Mouse (Mus musculus) limb, embryonic 12.5 days (tissue): Measurements from ENCODE around the gene Zbtb3. TPM values are rescaled to one million over a fixed set of nuclear protein-coding genes. Genes with fewer than 3 reads are reported as not detected.

Source experiments
- ATAC-seq: fragments of 200-750 bp; cut with Nextera tagmentation; 2 replicates; pipeline ENCODE4 v1.8.0; 2017; ENCODE audit warnings: low read depth, moderate TSS enrichment; ENCODE audit not compliant: insufficient number of reproducible peaks, insufficient read depth, low FRiP score, low TSS enrichment
- H3K27ac ChIP-seq: fragments of 300-500 bp; sonication (generic); 2 replicates; pipeline ENCODE4 v1.5.1; 2016; ENCODE audit warnings: mild to moderate bottlenecking, moderate library complexity
- H3K27me3 ChIP-seq: fragments of 300-500 bp; sonication (generic); 2 replicates; pipeline ENCODE4 v1.6.1; 2016; ENCODE audit warnings: mild to moderate bottlenecking, moderate library complexity
- H3K36me3 ChIP-seq: fragments of 300-500 bp; sonication (generic); 2 replicates; pipeline ENCODE4 v1.6.1; 2016; ENCODE audit warnings: mild to moderate bottlenecking, moderate library complexity
- H3K4me1 ChIP-seq: fragments of 300-500 bp; sonication (generic); replicated peaks from 2 replicates; pipeline ENCODE4 v1.6.1; 2016
- H3K4me2 ChIP-seq: fragments of 300-500 bp; sonication (generic); 2 replicates; pipeline ENCODE4 v1.6.1; 2016; ENCODE audit warnings: mild to moderate bottlenecking, moderate library complexity
- H3K4me3 ChIP-seq: fragments of 300-500 bp; sonication (generic); replicated peaks from 2 replicates; pipeline ENCODE4 v1.5.1; 2016; ENCODE audit warnings: mild to moderate bottlenecking
- H3K9ac ChIP-seq: fragments of 300-500 bp; sonication (generic); replicated peaks from 2 replicates; pipeline ENCODE4 v1.6.1; 2016; ENCODE audit warnings: mild to moderate bottlenecking, moderate library complexity
- H3K9me3 ChIP-seq: fragments of 300-500 bp; sonication (generic); 2 replicates; pipeline ENCODE4 v1.6.1; 2016; ENCODE audit warnings: mild to moderate bottlenecking, moderate library complexity
- WGBS: fragments of 180-500 bp; shearing (Covaris S2); methylation state at CpG from one replicate; pipeline ENCODE4 v1.1.7; 2016; 5-methylcytosine and 5-hydroxymethylcytosine counted together
- polyA plus RNA-seq: library from polyadenylated mRNA; unstranded; fragments of >200 nt; fragmentation: Nextera tagmentation; extraction: Ambion mirVana; gene quantifications from 2 replicates; pipeline ENCODE4 v1.2.1, GENCODE M21; 2016

The Zbtb3 gene
- polyA plus RNA-seq, 1 experiment from 2014 or later = 6.2 TPM

DNA sequence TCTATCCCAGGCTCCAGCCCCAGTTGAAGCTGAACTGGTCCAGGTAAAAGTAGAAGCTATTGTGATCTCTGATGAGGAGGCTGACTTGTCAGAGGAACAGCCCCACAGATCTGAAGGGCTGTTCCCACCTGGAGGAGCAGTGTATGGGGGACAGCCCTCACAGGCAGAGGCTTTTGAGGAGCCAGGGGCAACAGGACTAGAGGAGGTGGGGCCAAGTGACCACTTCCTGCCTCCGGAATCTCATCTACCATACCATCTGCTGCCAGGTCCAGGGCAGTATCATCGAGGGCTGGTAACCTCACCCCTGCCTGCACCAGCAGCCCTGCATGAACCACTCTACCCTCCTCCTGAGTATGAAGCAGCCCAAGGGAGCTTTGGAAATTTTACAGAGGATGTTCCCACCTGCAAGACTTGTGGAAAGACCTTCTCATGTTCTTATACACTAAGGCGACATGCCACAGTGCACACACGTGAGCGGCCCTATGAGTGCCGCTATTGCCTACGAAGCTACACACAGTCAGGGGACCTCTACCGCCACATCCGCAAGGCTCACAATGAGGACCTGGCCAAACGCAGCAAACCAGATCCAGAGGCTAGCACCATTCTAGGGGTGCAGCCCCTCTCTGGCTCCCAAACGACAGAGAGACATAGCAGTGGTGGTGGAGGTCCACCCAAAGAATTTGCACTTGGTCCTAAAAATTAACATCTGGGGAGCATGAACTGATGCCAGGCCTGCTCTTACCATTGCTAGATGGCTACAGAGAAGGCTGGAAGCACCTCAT is 1.7 kb downstream of the Zbtb3 start:
- Histone ChIP-seq H3K36me3 (peaks cover 52% of the 10 kb centered on the region), H3K9me3 (no peaks in the 10 kb centered on the region), H3K27ac (no peak overlapping the region), H3K27me3 (no peaks in the 10 kb centered on the region), H3K9ac (no peak overlapping the region), H3K4me3 (no peak overlapping the region), H3K4me1 (peaks cover 6% of the 10 kb centered on the region), H3K4me2 (no peak overlapping the region)
- no peak for ATAC-seq
- WGBS = 88% methylated on average over 11 of the region's 11 CpGs

DNA sequence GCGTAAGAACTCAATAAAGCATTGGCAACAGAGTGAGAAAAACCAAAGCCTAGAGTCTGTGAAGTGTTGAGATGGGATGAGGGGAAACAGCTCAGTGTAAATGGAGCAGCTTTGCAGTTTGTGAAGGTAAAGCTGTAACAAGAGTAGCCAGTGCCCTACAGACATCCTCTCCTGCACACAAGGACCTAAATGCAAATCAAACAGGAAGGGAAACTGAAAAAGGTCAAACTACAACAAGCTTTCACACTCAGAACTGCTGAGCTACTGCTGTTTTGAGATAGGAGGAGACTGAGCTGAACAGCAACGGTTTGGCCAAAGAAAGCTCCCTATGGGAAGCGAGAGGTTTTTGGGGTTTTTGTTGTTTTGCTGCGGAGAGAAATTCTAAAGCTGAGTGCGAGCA is 4.5 kb downstream of the Zbtb3 start:
- no peaks in the 10 kb centered on the region for H3K9me3 ChIP-seq
- 94% methylated on average over 5 of the region's 5 CpGs for WGBS
- no peak overlapping the region for H3K4me3 ChIP-seq
- H3K4me1 ChIP-seq = peaks cover 6% of the 10 kb centered on the region
- no peak overlapping the region for H3K4me2 ChIP-seq
- no peak overlapping the region for H3K9ac ChIP-seq
- ATAC-seq = no peak
- H3K36me3 ChIP-seq = peaks cover 75% of the 10 kb centered on the region
- no peaks in the 10 kb centered on the region for H3K27me3 ChIP-seq
- no peak overlapping the region for H3K27ac ChIP-seq

DNA sequence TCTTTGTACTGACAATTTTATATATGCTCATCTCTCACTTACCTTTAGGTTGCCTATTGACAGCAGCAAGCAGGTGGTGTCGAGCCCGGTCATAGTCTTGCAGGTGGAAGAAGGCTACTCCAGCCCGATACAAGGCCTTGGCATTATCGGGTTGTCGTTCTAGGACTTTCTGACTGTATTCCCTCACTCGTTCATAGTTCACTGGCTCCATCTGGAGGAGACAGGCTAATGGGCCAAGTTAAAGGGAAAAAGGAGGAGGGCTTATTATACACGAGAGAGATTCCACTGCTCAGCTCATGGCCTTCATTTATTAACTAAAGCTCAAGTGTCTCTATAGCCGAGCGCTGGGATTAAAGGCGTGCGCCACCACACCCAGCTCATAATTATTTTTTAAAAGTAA is 13.5 kb downstream of the Zbtb3 start:
- peaks cover 22% of the 10 kb centered on the region for H3K4me1 ChIP-seq
- H3K27ac ChIP-seq = no peak overlapping the region
- ATAC-seq = no peak
- H3K27me3 ChIP-seq = no peaks in the 10 kb centered on the region
- H3K4me2 ChIP-seq = no peak overlapping the region
- H3K9me3 ChIP-seq = no peaks in the 10 kb centered on the region
- H3K36me3 ChIP-seq = peaks cover 60% of the 10 kb centered on the region
- no peak overlapping the region for H3K4me3 ChIP-seq
- H3K9ac ChIP-seq = no peak overlapping the region
- WGBS = 82% methylated on average over 11 of the region's 11 CpGs

DNA sequence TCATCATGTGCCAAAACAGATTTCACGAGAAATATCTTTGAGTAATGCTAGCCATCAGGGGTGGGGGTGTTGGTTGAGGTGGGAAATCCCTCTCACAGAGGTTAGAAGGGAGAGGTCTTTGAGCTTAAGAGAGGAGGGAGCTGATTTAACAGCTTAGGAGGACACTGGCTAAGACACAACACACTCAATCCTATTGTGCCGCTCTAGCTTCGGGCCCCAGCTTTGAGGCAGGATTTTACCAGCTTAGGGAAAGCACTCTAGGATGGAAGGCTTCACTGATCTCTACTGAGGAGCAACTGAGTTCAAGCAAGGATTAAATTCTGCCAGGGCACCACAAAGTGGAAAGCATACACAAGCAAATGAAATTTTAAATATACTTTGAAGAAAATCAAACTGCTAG is 14.6 kb downstream of the Zbtb3 start:
- H3K9me3 ChIP-seq = no peaks in the 10 kb centered on the region
- WGBS = 85% methylated on average over 3 of the region's 3 CpGs
- peak overlapping the region; percentile 99 for H3K4me2 ChIP-seq
- peaks cover 29% of the 10 kb centered on the region for H3K4me1 ChIP-seq
- ATAC-seq = no peak
- peak overlapping the region; percentile 15; the same call in 1 of the 2 replicates for H3K4me3 ChIP-seq
- H3K9ac ChIP-seq = peak overlapping the region; percentile 47
- no peaks in the 10 kb centered on the region for H3K27me3 ChIP-seq
- peaks cover 50% of the 10 kb centered on the region for H3K36me3 ChIP-seq
- no peak overlapping the region for H3K27ac ChIP-seq

DNA sequence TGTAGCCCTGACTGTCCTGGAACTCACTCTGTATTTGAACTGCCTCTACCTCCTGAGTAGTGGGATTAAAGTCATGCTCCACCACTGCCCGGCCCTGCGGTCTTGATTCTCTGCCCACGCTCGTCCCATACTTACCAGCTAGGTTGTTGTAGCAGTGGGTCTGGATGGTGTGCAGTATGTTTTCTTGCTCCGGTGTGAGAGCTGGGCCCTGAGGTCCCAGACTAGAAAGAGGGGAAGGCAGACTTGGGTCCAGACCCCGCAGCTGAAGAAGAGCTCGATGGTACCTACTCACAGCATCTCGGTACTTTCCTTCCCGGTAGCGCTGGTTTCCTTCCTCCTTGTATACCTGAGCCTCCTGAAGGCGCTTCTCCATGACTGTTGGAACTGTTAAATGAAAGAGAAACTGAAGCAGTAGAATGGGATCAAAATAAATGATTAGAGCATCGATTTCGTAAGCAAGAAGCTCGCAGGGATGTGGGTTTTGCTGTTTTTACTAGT is 16.0 kb downstream of the Zbtb3 start:
- Histone ChIP-seq H3K27me3 (no peaks in the 10 kb centered on the region), H3K4me1 (peaks cover 41% of the 10 kb centered on the region), H3K27ac (peak overlapping the region; percentile 99), H3K4me3 (peak overlapping the region; percentile 100), H3K9ac (peak overlapping the region; percentile 83), H3K36me3 (peaks cover 43% of the 10 kb centered on the region), H3K4me2 (peak overlapping the region; percentile 99), H3K9me3 (no peaks in the 10 kb centered on the region)
- 27% methylated on average over 14 of the region's 14 CpGs for WGBS
- ATAC-seq = no peak

DNA sequence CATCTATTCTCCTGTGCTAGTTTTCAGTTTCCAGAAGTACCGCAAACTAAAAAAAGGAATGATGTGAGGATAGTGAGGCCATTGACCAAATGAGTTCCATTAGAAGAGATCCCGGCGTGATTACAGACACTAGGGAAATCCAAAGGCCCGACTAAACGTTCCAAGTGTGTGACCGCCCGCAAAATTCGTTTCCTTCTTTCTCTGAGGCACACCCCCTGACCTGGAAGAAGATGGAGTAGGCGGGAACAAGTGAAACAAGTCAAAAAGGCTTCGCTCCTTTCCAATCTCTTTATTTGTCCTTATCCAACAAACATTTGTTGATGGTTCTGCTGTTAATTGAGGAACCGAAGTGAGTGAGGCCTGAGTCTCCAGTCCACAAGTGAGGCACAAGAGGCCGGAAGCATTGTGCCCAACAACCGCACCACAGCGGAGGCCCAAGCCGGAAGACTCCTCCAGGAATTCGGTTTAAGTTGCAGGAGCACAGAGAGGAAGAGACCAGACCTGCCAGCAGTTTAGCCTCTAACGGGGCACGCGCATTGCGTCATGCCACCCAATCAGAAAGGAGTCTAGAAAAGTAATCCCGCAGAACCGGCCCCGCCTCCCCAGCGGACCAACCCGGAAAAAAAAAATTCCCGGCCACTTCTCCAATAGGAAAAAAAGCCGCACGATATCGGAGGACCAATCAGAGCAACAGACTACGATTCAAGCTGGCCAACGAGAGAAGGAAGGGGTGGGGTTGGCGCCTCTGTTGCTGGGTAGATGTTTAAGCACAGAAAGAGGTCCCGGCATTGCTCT is 16.6 kb downstream of the Zbtb3 start, which contains the start of gene Ttc9c:
Gene Ttc9c (minus strand): TSS at position 533 of the 795 bp plus-strand sequence.
- H3K4me2 ChIP-seq = peak within 1 kb of the TSS; percentile 99
- H3K4me1 ChIP-seq = peaks cover 41% of the 10 kb centered on the region
- WGBS = under 1% methylated on average over 33 of the region's 33 CpGs
- peaks cover 43% of the 10 kb centered on the region for H3K36me3 ChIP-seq
- ATAC-seq = peak; percentile 93
- peak within 1 kb of the TSS; percentile 99 for H3K27ac ChIP-seq
- no peaks in the 10 kb centered on the region for H3K27me3 ChIP-seq
- H3K9ac ChIP-seq = peak within 1 kb of the TSS; percentile 97
- peak within 1 kb of the TSS; percentile 100 for H3K4me3 ChIP-seq
- H3K9me3 ChIP-seq = no peaks in the 10 kb centered on the region

DNA sequence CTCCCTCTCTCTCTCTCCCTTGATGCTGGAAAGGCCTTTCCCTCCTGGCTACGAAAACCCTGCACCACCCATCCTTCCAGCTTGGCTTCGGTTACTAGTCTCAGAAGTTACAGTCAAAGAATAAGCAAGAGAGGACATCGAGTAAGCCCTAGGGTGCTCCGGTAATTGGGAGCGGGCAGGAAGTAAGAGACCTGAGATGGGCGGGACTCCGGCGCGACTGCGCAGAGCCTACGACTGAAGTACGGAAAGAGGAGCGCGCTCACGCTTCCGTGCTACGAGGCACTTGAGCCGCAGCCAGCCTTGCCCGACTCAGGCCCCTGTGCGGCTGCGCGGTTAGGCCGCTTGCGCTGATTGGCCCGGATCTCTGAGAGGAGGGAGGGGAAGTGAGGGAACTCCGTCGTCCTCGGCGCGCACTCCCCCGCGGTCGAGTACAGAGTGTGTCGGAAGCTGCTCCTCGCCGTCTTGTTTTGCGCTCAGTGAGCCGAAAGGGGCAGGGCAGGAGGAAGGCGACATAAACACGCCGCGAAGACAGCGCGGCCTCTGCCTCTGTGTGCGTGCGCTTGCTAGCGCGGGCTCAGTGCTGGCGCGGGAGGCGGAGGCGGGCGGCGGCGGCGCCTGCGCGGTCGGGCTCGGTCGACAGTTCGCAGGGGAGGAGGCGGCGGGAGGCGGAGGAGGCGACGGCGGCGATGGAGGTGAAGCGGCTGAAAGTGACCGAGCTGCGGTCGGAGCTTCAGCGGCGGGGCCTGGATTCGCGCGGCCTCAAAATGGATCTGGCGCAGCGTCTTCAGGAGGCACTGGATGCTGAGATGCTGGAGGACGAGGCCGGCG is 17.5 kb downstream of the Zbtb3 start, which contains the start of gene Hnrnpul2:
Gene Hnrnpul2 (plus strand): TSS at position 415 of the 828 bp plus-strand sequence.
- H3K27me3 ChIP-seq = no peaks in the 10 kb centered on the region
- H3K4me1 ChIP-seq = peaks cover 41% of the 10 kb centered on the region
- peaks cover 45% of the 10 kb centered on the region for H3K36me3 ChIP-seq
- peak; percentile 98 for ATAC-seq
- WGBS = under 1% methylated on average over 79 of the region's 83 CpGs
- H3K4me3 ChIP-seq = peak within 1 kb of the TSS; percentile 100
- H3K9me3 ChIP-seq = no peaks in the 10 kb centered on the region
- H3K4me2 ChIP-seq = peak within 1 kb of the TSS; percentile 99
- H3K9ac ChIP-seq = peak within 1 kb of the TSS; percentile 97
- peak within 1 kb of the TSS; percentile 99 for H3K27ac ChIP-seq

DNA sequence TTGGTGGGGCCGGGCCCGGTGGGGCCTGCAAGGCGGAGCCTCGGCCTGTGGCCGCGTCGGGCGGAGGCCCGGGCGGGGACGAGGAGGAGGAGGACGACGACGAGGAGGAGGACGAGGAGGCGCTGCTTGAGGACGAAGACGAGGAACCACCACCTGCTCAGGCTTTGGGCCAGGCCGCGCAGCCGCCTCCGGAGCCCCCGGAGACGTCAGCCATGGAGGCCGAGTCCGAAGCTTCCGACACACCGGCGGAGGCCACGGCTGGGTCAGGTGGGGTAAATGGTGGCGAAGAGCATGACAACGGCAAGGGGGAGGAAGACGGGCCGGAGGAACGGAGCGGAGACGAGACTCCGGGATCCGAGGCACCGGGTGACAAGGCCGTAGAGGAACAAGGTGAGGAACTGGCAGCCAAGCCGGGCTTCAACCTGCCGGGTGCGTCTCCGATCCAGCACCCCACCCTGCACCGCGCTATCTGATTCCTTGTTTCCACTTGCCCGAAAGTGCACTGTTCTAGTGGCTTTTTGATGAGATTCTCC is 18.1 kb downstream of the Zbtb3 start:
- peak overlapping the region; percentile 99 for H3K27ac ChIP-seq
- H3K36me3 ChIP-seq = peaks cover 45% of the 10 kb centered on the region
- H3K4me3 ChIP-seq = peak overlapping the region; percentile 100
- peak overlapping the region; percentile 99 for H3K4me2 ChIP-seq
- no peak for ATAC-seq
- no peaks in the 10 kb centered on the region for H3K27me3 ChIP-seq
- no peaks in the 10 kb centered on the region for H3K9me3 ChIP-seq
- H3K9ac ChIP-seq = peak overlapping the region; percentile 97
- H3K4me1 ChIP-seq = peaks cover 41% of the 10 kb centered on the region
- under 1% methylated on average over 47 of the region's 48 CpGs for whole genome bisulfite sequencing

DNA sequence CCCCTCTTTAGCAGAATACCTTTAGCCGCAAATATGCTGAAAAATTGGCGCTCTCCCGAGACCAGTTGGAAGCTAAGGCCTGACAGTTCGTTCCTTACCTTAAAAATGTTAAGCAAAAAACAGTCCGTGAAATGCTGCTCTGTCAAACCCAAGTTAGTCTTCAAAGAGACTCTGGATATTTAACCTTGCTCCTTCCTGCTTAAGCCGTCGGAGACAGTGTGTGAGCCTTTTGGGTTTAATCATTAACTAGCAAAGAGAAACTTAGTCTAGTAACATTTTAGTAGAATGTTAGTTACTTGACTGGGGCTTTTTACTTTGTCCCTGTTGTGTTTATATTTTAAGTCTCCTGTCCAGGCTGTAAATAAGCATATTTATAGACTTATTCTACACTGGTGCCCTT is 18.8 kb downstream of the Zbtb3 start:
- Histone ChIP-seq H3K4me2 (peak overlapping the region; percentile 99), H3K9me3 (no peaks in the 10 kb centered on the region), H3K36me3 (peaks cover 45% of the 10 kb centered on the region), H3K27ac (no peak overlapping the region; the same call in 1 of the 2 replicates), H3K9ac (peak overlapping the region; percentile 97), H3K4me1 (peaks cover 38% of the 10 kb centered on the region), H3K27me3 (no peaks in the 10 kb centered on the region), H3K4me3 (peak overlapping the region; percentile 100)
- ATAC-seq = no peak
- 2% methylated on average over 7 of the region's 7 CpGs for WGBS

DNA sequence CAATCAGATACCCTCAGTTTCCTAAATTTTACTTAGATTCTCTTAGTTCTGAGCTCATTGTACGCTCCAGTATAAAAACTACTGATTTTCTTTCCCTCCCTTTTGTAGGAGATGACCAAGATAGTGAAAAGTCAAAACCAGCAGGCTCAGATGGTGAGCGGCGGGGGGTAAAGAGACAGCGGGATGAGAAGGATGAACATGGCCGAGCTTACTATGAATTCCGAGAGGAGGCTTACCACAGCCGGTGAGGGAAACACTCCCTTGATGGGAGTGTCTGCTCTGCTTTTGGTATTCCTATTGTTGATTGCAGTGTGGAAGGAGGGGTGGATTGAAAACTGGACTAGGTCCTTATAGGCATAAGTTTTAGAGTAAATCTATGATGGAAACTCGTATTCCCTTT is 20.3 kb downstream of the Zbtb3 start:
- H3K4me1 ChIP-seq = peaks cover 26% of the 10 kb centered on the region
- H3K9ac ChIP-seq = 0 out of 2 replicates have a peak overlapping the region, but pooled peaks have one; percentile 0
- no peak overlapping the region for H3K27ac ChIP-seq
- no peaks in the 10 kb centered on the region for H3K27me3 ChIP-seq
- H3K36me3 ChIP-seq = peaks cover 50% of the 10 kb centered on the region
- H3K9me3 ChIP-seq = no peaks in the 10 kb centered on the region
- peak overlapping the region; percentile 100 for H3K4me3 ChIP-seq
- 87% methylated on average over 8 of the region's 8 CpGs for WGBS
- no peak for ATAC-seq
- H3K4me2 ChIP-seq = peak overlapping the region; percentile 99
